Mouse (Mus musculus) T-cell, adult 2 months (primary cell): ENCODE results near the gene Agtpbp1.
A peak's percentile ranks its signal among the peaks of the same experiment; 100 is the strongest.

Experiments used
- DNase-seq: peaks from one replicate; pipeline ENCODE4 v3.0.0; 2022; ENCODE audit warnings: low spot score

Agtpbp1 gene

DNA sequence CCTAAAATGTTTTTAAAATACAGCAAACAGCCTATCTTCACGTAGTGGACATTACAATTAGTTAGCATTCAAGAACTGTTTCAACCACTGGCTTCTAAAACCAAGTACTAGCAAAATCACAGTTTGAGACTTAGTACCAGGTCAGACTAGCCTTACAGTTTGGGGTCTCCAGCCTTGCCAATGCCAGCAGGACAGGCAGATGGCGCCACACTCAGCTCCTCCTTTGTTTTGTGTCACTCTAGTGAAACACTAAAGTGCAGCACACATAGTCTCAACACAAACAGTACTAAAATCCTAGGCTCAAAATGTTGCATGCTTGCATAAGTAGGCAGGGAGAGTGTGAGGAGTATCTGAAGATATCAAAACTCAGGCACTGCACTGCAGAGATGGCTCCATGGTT is 53.8 kb downstream of the Agtpbp1 start:
- DNase-seq: no peak

DNA sequence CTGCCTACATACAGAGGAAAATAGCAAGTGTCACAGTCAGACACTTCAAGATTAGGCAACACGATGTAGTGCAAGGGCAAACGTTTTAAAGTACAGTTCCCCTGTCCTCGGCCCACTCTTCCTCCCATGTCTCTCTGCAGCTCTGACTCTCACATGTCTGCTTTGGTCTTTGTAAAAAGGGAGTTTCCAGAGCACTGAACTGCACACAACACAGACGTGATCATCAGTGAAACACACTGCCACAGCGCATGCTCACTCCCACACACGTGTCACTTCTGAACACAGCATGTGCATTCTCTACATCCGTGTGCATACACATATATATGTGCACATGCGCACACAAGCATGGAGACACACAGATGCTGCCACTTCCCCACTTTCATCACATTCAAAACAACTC is 54.5 kb downstream of the Agtpbp1 start:
- DNase-seq: peak; percentile 46

DNA sequence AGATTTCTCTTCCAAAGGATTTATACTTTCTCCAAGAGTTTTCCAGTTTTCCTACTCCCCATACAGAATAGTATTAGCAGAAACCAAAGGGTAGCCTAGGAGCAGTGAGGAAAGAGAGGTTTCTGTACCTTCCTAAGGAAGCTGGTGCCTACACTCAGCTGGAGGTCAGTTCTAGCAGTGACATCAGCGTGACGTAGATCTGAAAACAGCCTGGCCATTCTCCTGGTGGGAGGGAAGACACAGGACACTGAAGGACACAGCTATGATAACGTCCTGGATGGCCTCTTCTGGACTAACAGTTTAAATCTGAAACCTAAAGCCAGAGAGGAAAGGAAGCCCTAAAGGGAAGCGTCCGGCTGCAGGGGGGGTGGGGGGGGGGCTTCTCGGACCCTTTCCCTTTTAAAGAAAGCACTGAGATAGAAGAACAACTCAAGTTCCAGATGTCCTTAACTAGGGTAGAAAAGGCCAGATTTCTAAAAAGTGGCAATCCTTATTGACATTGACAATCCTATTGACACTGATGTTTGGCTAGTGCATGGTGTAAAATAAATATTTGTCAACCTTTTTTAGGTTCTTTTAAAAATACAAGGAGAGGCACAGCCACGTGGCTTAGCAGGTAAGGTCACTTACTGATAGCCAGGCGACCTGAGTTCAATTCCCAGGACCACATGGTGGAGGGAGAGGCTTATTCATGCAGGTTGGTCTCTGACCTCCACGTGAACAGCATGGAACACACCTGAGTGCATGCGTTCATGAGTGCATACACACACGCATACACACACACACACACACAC is 63.6 kb downstream of the Agtpbp1 start:
- DNase-seq: no peak

DNA sequence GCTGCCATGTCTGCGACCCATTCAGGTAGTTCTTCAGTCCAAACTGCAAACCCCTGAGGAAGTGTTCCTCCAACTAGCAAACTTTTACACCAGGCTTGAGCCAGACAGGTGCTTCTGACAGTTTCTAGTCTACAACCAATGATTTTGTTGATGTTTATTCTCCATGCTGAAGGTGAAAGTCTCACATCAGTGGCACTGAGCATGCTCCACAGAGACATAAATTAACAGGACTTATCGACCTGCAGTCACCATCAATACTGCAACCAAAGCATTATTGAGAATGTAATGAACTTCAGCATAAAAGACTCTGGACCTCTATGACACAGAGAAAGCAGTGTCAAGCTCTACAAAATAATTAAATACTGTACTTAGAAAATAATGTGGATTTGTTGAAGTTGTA is 64.2 kb downstream of the Agtpbp1 start:
- no peak for DNase-seq

DNA sequence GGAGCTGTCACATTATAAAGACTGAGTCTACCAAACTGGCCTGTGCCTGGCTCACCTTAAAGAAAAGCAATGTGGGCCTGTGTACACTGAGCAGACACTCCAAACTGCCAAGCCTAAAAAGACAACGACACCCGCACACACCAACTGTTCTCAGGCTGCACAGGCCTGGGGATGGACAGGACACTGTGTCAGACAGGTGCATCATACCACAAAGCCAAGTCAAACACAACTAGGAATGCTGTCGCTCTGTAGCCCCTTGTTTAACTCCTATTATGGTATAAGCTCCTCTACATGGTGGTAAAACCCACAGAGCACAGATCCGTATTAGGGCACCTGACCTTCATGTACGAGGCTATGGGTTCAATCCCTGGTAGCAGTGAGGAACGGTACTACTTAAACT is 65.5 kb downstream of the Agtpbp1 start:
- no peak for DNase-seq

DNA sequence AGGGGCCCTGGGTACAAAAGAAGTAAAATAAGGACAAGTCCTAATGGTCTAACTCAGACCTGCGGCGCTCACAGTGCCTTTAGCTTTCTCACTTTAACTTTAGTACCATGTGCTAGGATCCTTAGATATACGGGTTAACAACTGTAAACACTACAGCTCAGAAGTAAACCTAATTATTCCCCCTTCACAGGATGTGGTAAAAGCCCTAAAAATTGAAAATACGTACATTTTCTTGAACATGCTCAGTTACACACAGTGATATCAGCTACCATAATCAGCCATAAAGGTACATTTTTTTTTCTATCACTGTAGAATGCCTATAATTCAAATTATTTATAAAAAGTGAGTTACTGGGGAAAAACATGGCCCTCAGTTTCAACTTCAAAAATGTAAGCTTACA is 67.0 kb downstream of the Agtpbp1 start:
- no peak for DNase-seq

DNA sequence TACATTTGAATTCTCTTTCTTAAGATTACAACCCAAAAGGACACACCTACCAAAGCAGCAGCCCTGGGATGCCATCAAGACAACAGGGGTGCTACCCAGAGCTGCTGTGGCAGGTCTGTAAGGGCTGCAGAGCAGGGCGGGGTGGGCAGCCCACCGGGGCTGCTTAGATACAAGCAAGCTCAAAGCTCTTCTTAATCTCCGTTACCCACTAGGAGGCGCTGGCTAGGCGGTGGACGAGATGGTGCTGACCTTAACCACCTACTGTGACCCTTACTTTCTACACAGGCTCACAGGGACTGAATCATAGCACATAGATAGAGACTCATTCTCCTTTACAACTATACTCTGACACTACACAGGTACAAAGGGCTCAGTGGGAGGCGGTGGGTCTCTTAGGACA is 70.0 kb downstream of the Agtpbp1 start:
- peak; percentile 22 for DNase-seq

DNA sequence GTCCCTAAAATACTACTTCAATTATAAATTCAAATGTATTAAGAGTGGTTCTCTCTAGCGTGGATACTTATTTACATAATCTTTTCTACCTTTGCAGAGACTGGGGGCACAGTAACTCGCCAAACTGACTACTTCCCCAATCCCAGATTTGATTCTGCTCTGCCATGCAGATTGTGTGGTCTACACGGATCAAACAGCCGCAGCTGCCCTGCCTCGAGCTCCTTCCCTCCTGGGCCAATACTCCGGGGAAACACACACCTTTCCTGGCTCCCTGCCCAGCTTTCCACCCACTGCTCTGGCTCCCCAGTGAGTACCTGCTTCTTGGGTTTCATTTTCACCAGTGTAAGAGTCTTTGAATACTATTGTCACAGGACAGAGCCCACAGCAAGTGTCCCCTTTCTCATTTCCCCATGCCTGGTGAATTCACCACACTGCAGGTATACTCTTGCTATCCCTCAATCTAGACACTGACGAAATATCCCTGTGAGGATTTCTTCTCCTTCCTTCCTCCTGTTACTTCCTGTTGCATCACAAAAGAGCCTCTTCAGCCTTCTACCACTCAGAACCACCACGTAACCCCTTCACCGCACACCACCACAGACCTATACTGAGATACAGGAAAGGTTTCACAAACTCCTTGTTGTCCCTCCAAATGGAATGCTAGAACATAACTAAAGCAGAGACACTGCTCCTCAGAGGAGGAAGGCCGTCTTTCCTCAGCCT is 75.2 kb downstream of the Agtpbp1 start:
- DNase-seq: no peak

DNA sequence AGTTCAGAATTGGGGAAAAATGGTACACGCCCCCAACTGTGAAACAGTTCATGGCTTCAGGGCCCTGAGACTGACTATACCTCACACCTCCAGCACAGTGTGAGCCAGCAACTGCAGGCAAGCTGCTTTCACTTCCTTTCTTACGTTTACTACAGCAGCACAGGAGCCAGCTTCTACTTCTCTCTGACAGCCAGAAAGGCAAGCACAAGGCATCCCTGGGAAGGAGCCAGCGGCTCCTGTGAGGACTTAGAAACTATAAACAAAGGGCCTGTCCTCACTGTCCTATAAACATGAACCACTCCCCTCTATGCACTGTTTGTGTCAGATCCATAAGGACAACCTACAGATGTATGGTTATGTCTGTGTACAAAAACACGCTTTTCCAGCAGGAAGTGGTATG is 76.4 kb downstream of the Agtpbp1 start:
- DNase-seq: no peak

DNA sequence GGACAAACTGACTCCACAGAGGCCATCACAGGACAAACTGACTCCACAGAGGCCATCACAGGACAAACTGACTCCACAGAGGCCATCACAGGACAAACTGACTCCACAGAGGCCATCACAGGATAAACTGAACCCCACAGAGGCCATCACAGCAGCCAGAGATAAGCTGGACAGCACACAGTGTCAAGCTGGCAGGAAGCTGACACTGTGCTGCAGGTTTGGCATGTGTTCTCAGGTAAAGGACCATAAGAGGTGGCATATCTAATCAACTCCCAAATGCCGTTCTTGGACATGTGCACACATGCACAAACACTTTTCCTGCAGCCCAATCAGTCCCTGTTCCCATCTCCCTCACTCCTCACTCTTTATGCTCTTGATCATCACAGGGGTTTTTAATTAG is 78.6 kb downstream of the Agtpbp1 start:
- DNase-seq: no peak

DNA sequence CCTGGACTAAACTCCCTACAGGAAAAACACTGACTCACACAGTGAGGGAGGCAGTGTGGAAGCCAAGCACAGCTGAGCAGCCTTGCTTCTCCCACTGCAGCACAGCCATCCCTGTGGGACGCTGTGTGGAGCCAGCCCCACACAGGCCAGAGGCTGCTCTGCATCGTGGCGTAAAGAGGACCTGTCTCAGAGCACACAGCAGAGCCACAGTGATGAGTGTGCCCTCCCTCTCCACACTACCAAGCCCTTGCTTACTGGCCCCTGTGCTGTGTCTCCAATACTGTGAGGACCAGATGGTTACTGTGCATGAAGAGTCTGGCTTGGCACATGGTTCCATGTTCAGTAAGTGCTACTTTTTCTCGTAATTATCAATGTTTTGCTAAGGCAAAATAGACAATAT is 79.2 kb downstream of the Agtpbp1 start:
- no peak for DNase-seq

DNA sequence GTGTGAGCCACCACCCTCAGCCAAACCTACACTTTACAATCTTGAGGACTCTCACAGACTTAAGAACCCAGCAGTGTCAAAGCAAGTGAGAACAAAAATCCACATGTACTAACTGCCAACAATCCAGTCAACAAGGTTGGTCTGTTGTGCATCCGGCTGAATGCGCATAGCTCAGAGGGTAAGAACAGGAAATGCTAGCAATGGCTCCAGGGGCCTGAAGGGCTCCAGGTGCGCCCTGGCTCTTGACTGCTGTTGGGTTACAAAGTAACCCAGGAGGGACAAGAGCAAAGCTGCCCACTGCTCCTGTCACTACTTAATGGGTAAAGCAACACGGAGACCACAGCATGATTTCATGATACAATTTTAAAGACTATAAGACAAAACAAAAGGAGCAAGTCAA is 81.4 kb downstream of the Agtpbp1 start:
- no peak for DNase-seq

DNA sequence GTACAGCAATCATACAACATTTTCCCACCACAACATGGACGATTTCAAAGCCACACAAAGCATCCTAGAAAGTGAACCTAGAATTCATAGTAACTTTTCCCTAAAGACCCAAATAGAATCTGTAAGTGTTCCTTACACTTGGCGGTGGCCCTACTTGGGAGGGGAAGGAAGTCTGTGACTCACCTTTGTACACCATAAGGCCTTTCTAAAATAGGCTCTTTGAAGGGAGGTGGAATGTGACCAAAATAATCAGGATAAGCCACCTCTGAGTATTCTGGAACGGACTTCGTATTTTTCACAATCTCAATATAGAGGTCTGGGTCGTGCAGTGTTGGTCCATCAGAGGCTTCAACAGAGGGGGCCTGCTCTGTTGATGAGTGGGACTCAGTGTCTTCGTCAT is 85.2 kb downstream of the Agtpbp1 start:
- no peak for DNase-seq

DNA sequence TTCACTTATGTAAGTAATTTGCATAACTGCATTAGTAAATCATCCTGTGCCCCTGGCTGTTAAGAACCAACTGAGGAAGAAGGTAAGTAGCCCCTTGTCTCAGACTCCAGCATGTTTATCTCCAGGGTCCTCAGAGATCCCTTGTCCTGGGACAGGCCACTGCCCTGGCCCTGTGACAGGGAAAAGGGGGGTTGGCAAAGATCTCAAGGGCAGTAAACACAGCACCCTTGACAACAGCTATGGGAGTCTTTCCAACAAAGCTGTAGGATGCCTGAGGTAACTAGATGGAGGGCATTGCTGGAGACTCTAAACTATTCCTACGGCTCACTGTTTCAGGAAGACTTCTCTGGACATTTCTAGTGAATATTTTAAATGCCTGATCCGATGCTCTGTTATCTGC is 85.7 kb downstream of the Agtpbp1 start:
- DNase-seq: no peak

DNA sequence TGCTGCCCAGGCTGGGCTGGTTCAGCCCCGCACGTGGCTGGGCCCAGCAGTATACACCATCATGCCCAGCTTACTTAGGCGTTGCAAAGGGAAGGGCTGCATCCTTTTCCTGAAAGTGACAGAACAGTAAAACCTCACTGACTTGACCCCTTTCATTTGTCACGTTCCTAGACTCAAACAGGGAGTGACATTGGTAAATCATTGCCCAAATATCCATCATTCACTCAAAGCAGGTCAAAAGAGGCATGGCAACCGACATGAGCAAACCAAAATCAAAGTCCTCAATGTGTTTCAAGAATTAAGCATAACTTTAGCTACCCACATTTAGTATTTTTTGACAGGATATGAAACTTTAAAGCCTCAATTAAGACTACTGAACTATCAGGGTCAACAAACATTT is 86.8 kb downstream of the Agtpbp1 start:
- no peak for DNase-seq

DNA sequence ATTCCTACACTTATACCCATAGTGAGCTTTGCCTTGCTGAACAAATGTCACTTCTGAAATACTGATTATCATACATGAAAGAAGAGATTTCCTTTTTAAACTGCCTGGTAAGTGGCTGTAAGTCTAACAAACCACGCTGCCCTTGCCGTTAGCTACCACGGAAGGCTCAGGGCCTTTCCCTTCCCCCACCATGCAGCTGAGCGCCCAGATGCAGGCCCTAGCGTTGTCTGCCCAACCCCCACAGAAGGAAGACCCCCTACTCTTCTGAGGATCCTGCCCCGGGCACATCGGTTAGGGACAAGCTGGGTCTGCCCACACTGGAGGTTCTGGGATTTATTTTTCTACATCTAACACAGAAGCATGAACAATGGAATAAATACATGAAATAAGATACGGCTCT is 89.2 kb downstream of the Agtpbp1 start:
- no peak for DNase-seq

DNA sequence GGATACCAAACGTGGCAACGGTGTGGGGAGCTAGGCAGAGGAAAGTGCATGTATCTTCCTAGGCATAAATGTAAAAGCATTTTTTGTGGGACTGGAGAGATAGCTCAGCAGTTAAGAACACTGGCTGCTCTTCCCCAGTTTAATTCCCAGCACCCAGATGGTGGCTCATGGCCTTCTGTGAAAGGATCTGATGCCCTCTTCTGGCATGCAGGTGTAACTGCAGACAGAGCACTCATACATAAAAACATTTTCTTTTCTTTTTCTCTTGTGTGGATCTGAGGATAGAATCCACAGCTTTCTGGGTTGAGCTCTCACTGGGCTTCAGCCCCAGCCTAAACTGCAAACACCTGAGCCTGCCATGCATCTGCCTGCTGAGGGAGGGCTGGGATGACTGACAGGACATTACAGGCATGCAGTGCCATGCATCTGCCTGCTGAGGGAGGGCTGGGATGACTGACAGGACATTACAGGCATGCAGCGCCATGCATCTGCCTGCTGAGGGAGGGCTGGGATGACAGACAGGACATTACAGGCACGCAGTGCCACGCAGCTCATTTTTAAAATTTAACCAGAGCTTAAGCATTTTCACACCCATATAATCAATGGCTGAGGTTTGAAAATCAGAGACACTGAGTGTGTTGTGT is 90.3 kb downstream of the Agtpbp1 start:
- no peak for DNase-seq

DNA sequence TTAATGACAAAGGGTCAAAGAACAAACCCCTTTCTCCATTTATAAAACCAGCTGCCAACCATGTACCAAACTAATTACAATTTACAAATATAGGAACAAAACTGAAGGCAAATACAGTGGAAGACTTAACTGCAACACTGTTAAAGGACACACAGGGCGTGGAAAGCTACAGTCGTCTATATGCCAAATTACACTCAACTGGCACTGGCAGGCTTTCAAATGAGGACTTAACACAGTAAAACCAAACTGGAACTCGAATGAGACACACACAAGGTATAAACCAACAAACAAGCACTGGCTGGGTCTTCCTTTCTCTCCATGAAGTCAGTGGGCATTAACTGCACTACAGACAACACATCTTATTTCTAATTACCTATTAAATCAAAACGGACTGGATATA is 94.3 kb downstream of the Agtpbp1 start:
- DNase-seq: no peak

DNA sequence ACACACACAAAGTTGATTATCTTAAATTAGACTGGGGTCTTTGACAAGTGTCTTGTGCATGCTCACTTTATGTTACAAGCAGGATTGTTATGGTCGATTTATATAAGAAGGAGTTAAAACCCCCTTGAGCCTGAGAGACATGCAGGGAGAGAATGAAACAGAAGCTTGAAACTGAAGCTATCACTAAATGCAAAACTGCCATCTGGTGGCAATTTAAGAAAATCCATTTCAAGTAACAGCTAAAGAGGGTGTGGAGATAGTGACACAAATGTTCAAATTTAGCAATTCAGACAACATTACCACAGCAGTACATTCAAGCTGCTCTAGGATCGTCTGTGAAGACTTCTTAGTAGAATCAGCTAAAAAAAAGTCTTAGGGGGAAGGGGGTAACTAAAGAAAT is 95.9 kb downstream of the Agtpbp1 start:
- no peak for DNase-seq

DNA sequence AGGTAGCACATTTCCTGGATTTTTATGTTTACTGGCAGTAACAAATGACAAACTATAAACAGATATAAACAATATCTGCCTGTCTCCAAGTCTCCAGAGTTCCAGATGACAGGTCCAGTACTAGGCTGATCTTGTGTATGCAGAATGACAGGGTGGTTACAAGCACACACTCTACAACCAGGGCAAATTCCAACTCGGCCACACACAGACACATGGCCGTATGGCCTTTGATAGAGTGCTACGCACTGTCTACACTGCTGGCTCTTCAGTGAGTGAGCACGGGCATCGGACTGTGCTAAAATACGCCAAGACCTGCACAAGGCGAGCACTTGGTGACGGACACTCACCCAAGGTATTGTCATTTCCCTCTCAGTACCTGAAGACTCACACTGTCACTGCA is 97.7 kb downstream of the Agtpbp1 start:
- no peak for DNase-seq

DNA sequence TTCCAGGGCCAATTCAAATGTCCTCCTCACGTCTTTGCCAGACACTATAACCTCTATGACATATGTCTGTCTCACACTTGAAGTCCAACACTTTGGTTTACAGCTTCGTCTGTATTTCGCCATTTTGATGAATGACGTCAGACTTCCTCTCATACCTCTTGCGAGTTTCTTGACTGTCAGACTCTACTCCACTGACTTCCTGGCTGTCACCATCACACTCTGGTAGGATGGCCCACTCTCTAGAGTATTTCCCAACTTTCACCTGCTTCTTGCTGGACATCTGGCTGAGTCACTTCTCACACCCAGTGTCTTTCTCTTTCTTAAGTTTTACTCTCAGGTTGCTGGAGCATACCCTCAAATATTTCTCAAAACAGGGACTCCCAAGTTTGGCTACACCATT is 98.8 kb downstream of the Agtpbp1 start:
- DNase-seq: no peak

DNA sequence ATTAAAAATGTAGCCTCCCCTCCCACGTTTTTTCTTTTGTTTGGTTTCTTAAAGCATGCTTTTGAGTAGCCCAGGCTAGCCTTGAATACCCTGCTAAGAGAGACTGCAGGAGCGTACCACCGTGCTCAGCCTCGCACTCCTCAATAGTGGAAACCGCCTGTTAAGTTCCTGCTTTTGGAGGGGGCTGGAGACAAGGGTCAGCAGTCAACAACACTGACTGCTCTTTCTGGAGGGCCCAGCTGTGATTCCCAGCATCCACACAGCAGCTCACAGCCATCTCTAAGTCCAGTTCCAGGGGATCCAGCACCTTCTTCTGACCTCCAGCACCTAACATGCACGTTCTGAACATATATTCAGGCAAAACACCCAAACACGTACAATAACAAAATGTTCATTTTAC is 99.6 kb downstream of the Agtpbp1 start:
- DNase-seq: no peak

DNA sequence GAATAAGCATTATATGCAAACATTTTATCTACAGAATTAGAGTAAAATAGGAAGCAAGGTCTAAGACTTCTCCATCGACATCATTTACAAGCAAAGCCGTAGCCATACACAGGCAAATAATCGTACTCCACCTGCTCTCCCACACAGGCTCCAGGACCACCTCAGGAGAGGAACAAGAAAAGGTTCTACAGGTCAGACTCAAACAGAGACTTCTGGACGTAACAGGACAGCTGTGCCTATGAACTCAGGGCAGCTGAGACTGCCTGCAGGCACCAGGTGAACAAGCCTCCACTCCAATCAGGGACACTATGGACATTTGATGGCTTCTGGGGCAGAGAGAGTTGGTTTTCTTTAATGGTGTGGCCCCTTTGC is 103.6 kb downstream of the Agtpbp1 start:
- DNase-seq: no peak
